Mouse (Mus musculus) hindbrain, embryonic 15.5 days (tissue): ENCODE data around the gene Olfr523. TPM values are rescaled to one million over a fixed set of nuclear protein-coding genes. Genes with fewer than 3 reads are reported as not detected.

ENCODE experiments used
- ATAC-seq: fragments of 200-750 bp; cut with Nextera tagmentation; 2 replicates; pipeline ENCODE4 v1.8.0; 2017; ENCODE audit warnings: low read depth, moderate number of reproducible peaks, moderate TSS enrichment; ENCODE audit not compliant: low FRiP score
- H3K27ac ChIP-seq: fragments of 300-500 bp; sonication (generic); replicated peaks from 2 replicates; pipeline ENCODE4 v1.5.1; 2015; ENCODE audit warnings: mild to moderate bottlenecking, inconsistent platforms
- H3K27me3 ChIP-seq: fragments of 300-500 bp; sonication (generic); 2 replicates; pipeline ENCODE4 v1.6.1; 2015; ENCODE audit warnings: control low read depth, inconsistent platforms
- H3K36me3 ChIP-seq: fragments of 300-500 bp; sonication (generic); 2 replicates; pipeline ENCODE4 v1.6.1; 2015; ENCODE audit warnings: control low read depth, inconsistent platforms
- H3K4me1 ChIP-seq: fragments of 300-500 bp; sonication (generic); replicated peaks from 2 replicates; pipeline ENCODE4 v1.6.1; 2015; ENCODE audit warnings: control low read depth, inconsistent platforms
- H3K4me2 ChIP-seq: fragments of 300-500 bp; sonication (generic); 2 replicates; pipeline ENCODE4 v1.6.1; 2015; ENCODE audit warnings: moderate library complexity, mild to moderate bottlenecking, inconsistent platforms
- H3K4me3 ChIP-seq: fragments of 300-500 bp; sonication (generic); 2 replicates; pipeline ENCODE4 v1.5.1; 2015; ENCODE audit warnings: mild to moderate bottlenecking, inconsistent platforms
- H3K9ac ChIP-seq: fragments of 300-500 bp; sonication (generic); 2 replicates; pipeline ENCODE4 v1.6.1; 2015; ENCODE audit warnings: inconsistent platforms
- H3K9me3 ChIP-seq: fragments of 300-500 bp; sonication (generic); 2 replicates; pipeline ENCODE4 v1.6.1; 2016; ENCODE audit warnings: control low read depth, inconsistent platforms
- WGBS: fragments of 180-500 bp; shearing (Covaris S2); methylation state at CpG from one replicate; pipeline ENCODE4 v1.1.7; 2015; 5-methylcytosine and 5-hydroxymethylcytosine counted together
- polyA plus RNA-seq: library from polyadenylated mRNA; unstranded; fragments of >200 nt; fragmentation: Nextera tagmentation; extraction: Ambion mirVana; gene quantifications from 2 replicates; pipeline ENCODE4 v1.2.1, GENCODE M21; 2015

Olfr523 gene
- polyA plus RNA-seq, 1 experiment from 2014 or later, result not detected

- H3K4me3 ChIP-seq, result no peak overlapping the region
- H3K36me3 ChIP-seq, result no peaks in the 10 kb centered on the region
- no peak overlapping the region for H3K4me2 ChIP-seq
- H3K9ac ChIP-seq, result no peak overlapping the region
- WGBS, result 7% methylated on average over 14 of the region's 14 CpGs
- H3K27ac ChIP-seq, result no peak overlapping the region
- ATAC-seq, result no peak
- no peaks in the 10 kb centered on the region for H3K9me3 ChIP-seq
- H3K27me3 ChIP-seq, result peaks cover 4% of the 10 kb centered on the region; the same call in 1 of the 2 replicates
- peaks cover 17% of the 10 kb centered on the region for H3K4me1 ChIP-seq
Observed at GRCm38 (mm10) chr7:140141350-140141749, 31.7 kb upstream of the Olfr523 start.

GRCm38 (mm10) chr7:140144550-140144949 is 28.5 kb upstream of the Olfr523 start:
- 84% methylated on average over 4 of the region's 4 CpGs for WGBS
- H3K36me3 ChIP-seq, result no peaks in the 10 kb centered on the region
- no peak overlapping the region for H3K27ac ChIP-seq
- peaks cover 1% of the 10 kb centered on the region; the same call in 1 of the 2 replicates for H3K27me3 ChIP-seq
- no peak overlapping the region for H3K4me2 ChIP-seq
- H3K4me1 ChIP-seq, result no peaks in the 10 kb centered on the region
- H3K9me3 ChIP-seq, result no peaks in the 10 kb centered on the region
- no peak for ATAC-seq
- no peak overlapping the region for H3K9ac ChIP-seq
- no peak overlapping the region for H3K4me3 ChIP-seq

GRCm38 (mm10) chr7:140153383-140153782 is 19.6 kb upstream of the Olfr523 start:
- peaks cover 25% of the 10 kb centered on the region for H3K4me1 ChIP-seq
- peak overlapping the region; percentile 54 for H3K9ac ChIP-seq
- 4% methylated on average over 28 of the region's 28 CpGs for WGBS
- H3K27me3 ChIP-seq, result no peaks in the 10 kb centered on the region
- H3K27ac ChIP-seq, result peak overlapping the region; percentile 85
- peak overlapping the region; percentile 87 for H3K4me2 ChIP-seq
- H3K4me3 ChIP-seq, result peak overlapping the region; percentile 49
- H3K9me3 ChIP-seq, result no peaks in the 10 kb centered on the region
- peak; percentile 31 for ATAC-seq
- no peaks in the 10 kb centered on the region for H3K36me3 ChIP-seq

GRCm38 (mm10) chr7:140153829-140154217 is 19.2 kb upstream of the Olfr523 start:
- peak overlapping the region; percentile 87 for H3K4me2 ChIP-seq

GRCm38 (mm10) chr7:140154218-140154927 is 18.6 kb upstream of the Olfr523 start, which contains the start of gene Sprn:
Sprn (minus strand) TSS chr7:140154877.
- peak within 1 kb of the TSS; percentile 85 for H3K27ac ChIP-seq
- H3K36me3 ChIP-seq, result no peaks in the 10 kb centered on the region
- H3K27me3 ChIP-seq, result no peaks in the 10 kb centered on the region
- peak within 1 kb of the TSS; percentile 49 for H3K4me3 ChIP-seq
- H3K4me1 ChIP-seq, result peaks cover 25% of the 10 kb centered on the region
- peak within 1 kb of the TSS; percentile 87 for H3K4me2 ChIP-seq
- peak; percentile 83 for ATAC-seq
- 3% methylated on average over 28 of the region's 28 CpGs for WGBS
- peak within 1 kb of the TSS; percentile 54 for H3K9ac ChIP-seq
- no peaks in the 10 kb centered on the region for H3K9me3 ChIP-seq

More at GRCm38 (mm10) chr7:140153829-140154217, 19.2 kb upstream of the Olfr523 start:
- H3K27ac ChIP-seq, result peak overlapping the region; percentile 85
- peak; percentile 36 for ATAC-seq
- peak overlapping the region; percentile 54 for H3K9ac ChIP-seq
- no peaks in the 10 kb centered on the region for H3K27me3 ChIP-seq
- peak overlapping the region; percentile 49 for H3K4me3 ChIP-seq
- WGBS, result 21% methylated on average over 4 of the region's 4 CpGs
- H3K9me3 ChIP-seq, result no peaks in the 10 kb centered on the region
- H3K36me3 ChIP-seq, result no peaks in the 10 kb centered on the region
- peaks cover 25% of the 10 kb centered on the region for H3K4me1 ChIP-seq

- Histone ChIP-seq H3K27ac (no peak overlapping the region), H3K4me3 (no peak overlapping the region), H3K9me3 (no peaks in the 10 kb centered on the region), H3K9ac (no peak overlapping the region), H3K4me2 (no peak overlapping the region), H3K27me3 (no peaks in the 10 kb centered on the region), H3K36me3 (no peaks in the 10 kb centered on the region), H3K4me1 (peaks cover 1% of the 10 kb centered on the region)
- no peak for ATAC-seq
- 79% methylated on average over 3 of the region's 3 CpGs for WGBS
Observed at GRCm38 (mm10) chr7:140160363-140160762, 12.7 kb upstream of the Olfr523 start.

- Histone ChIP-seq H3K4me2 (no peak within 1 kb of the TSS), H3K9ac (no peak within 1 kb of the TSS), H3K27ac (no peak within 1 kb of the TSS), H3K27me3 (no peaks in the 10 kb centered on the region), H3K4me3 (no peak within 1 kb of the TSS), H3K4me1 (no peaks in the 10 kb centered on the region), H3K9me3 (no peaks in the 10 kb centered on the region), H3K36me3 (no peaks in the 10 kb centered on the region)
- ATAC-seq, result no peak
- 73% methylated on average over 7 of the region's 7 CpGs for WGBS
Observed at GRCm38 (mm10) chr7:140164664-140165063, 8.4 kb upstream of the Olfr523 start, which contains the start of gene Olfr522. Olfr522 (minus strand) TSS chr7:140164764.

GRCm38 (mm10) chr7:140167950-140168349 is 5.1 kb upstream of the Olfr523 start:
- Histone ChIP-seq H3K27me3 (no peaks in the 10 kb centered on the region), H3K36me3 (no peaks in the 10 kb centered on the region), H3K4me3 (no peak overlapping the region), H3K9me3 (no peaks in the 10 kb centered on the region), H3K9ac (no peak overlapping the region), H3K4me2 (no peak overlapping the region), H3K4me1 (no peaks in the 10 kb centered on the region), H3K27ac (no peak overlapping the region)
- ATAC-seq, result no peak
- WGBS, result 87% methylated on average over 1 of the region's 1 CpGs

- ATAC-seq, result no peak
- WGBS, result 82% methylated on average over 4 of the region's 4 CpGs
- no peak overlapping the region for H3K9ac ChIP-seq
- no peak overlapping the region for H3K4me2 ChIP-seq
- no peak overlapping the region for H3K27ac ChIP-seq
- no peaks in the 10 kb centered on the region for H3K9me3 ChIP-seq
- no peaks in the 10 kb centered on the region for H3K4me1 ChIP-seq
- H3K36me3 ChIP-seq, result no peaks in the 10 kb centered on the region
- H3K4me3 ChIP-seq, result no peak overlapping the region
- H3K27me3 ChIP-seq, result no peaks in the 10 kb centered on the region
Observed at GRCm38 (mm10) chr7:140169386-140169785, 3.6 kb upstream of the Olfr523 start.

- Histone ChIP-seq H3K4me3 (no peak overlapping the region), H3K4me2 (no peak overlapping the region), H3K36me3 (no peaks in the 10 kb centered on the region), H3K9ac (no peak overlapping the region), H3K27ac (no peak overlapping the region), H3K9me3 (no peaks in the 10 kb centered on the region), H3K4me1 (no peaks in the 10 kb centered on the region), H3K27me3 (no peaks in the 10 kb centered on the region)
- no peak for ATAC-seq
- 94% methylated on average over 3 of the region's 3 CpGs for WGBS
Observed at GRCm38 (mm10) chr7:140170863-140171262, 2.2 kb upstream of the Olfr523 start.

- H3K4me2 ChIP-seq, result no peak overlapping the region
- 78% methylated on average over 2 of the region's 2 CpGs for WGBS
- H3K27ac ChIP-seq, result no peak overlapping the region
- H3K36me3 ChIP-seq, result no peaks in the 10 kb centered on the region
- no peaks in the 10 kb centered on the region for H3K27me3 ChIP-seq
- H3K9ac ChIP-seq, result no peak overlapping the region
- H3K4me1 ChIP-seq, result no peaks in the 10 kb centered on the region
- no peak for ATAC-seq
- no peaks in the 10 kb centered on the region for H3K9me3 ChIP-seq
- H3K4me3 ChIP-seq, result no peak overlapping the region
Observed at GRCm38 (mm10) chr7:140179176-140179575, 6.2 kb downstream of the Olfr523 start.

GRCm38 (mm10) chr7:140180692-140181091 is 7.7 kb downstream of the Olfr523 start:
- 86% methylated on average over 2 of the region's 2 CpGs for WGBS
- H3K9ac ChIP-seq, result no peak overlapping the region
- ATAC-seq, result no peak

More at GRCm38 (mm10) chr7:140180692-140181091, 7.7 kb downstream of the Olfr523 start:
- Histone ChIP-seq H3K9me3 (no peaks in the 10 kb centered on the region), H3K27me3 (no peaks in the 10 kb centered on the region), H3K4me3 (no peak overlapping the region), H3K27ac (no peak overlapping the region), H3K4me2 (no peak overlapping the region), H3K4me1 (no peaks in the 10 kb centered on the region), H3K36me3 (no peaks in the 10 kb centered on the region)
